Mouse (Mus musculus) MEL (cell line): ENCODE results near the gene Slc9a3r1. TPM values are rescaled to one million over a fixed set of nuclear protein-coding genes. Genes with fewer than 3 reads are reported as not detected.

Experiments
- DNase-seq: peaks from one replicate; pipeline ENCODE4 v3.0.0; 2011; ENCODE audit warnings: low read depth, low spot score
- H3K27ac ChIP-seq: 2 replicates; pipeline ENCODE4 v1.5.1; 2012; ENCODE audit warnings: low read depth, mild to moderate bottlenecking, control low read depth, low read length, moderate library complexity; ENCODE audit not compliant: control insufficient read depth
- H3K27me3 ChIP-seq, 2 experiments: fragments of 150-350 bp in 1 of 2; sonication (generic) in 1 of 2; 2 replicates each; pipeline ENCODE4 v1.6.1; 2012; ENCODE audit warnings: low read length in 2 of 2, mild to moderate bottlenecking in 2 of 2, improper control_type of control experiment in 1 of 2, moderate library complexity in 1 of 2; ENCODE audit not compliant: insufficient read depth in 2 of 2, control insufficient read depth in 1 of 2
- H3K36me3 ChIP-seq, 2 experiments: 2 replicates each; pipeline ENCODE4 v1.6.1; 2012 to 2014; ENCODE audit warnings: low read length in 2 of 2, improper control_type of control experiment in 1 of 2, inconsistent platforms in 1 of 2, mild to moderate bottlenecking in 1 of 2; ENCODE audit not compliant: insufficient read depth in 2 of 2, control insufficient read depth in 1 of 2
- H3K4me1 ChIP-seq, 2 experiments: fragments of 150-350 bp in 1 of 2; sonication (generic) in 1 of 2; 2 replicates each; pipeline ENCODE4 v1.6.1; 2012; ENCODE audit warnings: low read length in 2 of 2, improper control_type of control experiment in 1 of 2, mild to moderate bottlenecking in 1 of 2; ENCODE audit not compliant: insufficient read depth in 2 of 2, control insufficient read depth in 1 of 2
- H3K4me3 ChIP-seq, 2 experiments: fragments of 150-350 bp in 1 of 2; sonication (generic) in 1 of 2; 2 replicates each; pipeline ENCODE4 v1.5.1; 2012; ENCODE audit warnings: low read depth in 2 of 2, low read length in 2 of 2, mild to moderate bottlenecking in 2 of 2, moderate library complexity in 2 of 2, control low read depth in 1 of 2, improper control_type of control experiment in 1 of 2; ENCODE audit not compliant: control insufficient read depth in 1 of 2, insufficient read depth in 1 of 2
- H3K79me2 ChIP-seq: 2 replicates; pipeline ENCODE4 v1.6.1; 2012; ENCODE audit warnings: mild to moderate bottlenecking, low read length, moderate library complexity; ENCODE audit not compliant: control insufficient read depth, poor library complexity, insufficient read depth
- H3K9ac ChIP-seq: 2 replicates; pipeline ENCODE4 v1.6.1; 2012; ENCODE audit warnings: low read depth, mild to moderate bottlenecking, control low read depth, low read length, moderate library complexity; ENCODE audit not compliant: control insufficient read depth, poor library complexity, severe bottlenecking
- H3K9me3 ChIP-seq: fragments of 150-350 bp; sonication (generic); replicated peaks from 2 replicates; pipeline ENCODE4 v1.6.1; 2012; ENCODE audit warnings: mild to moderate bottlenecking, low read length, improper control_type of control experiment, moderate library complexity; ENCODE audit not compliant: insufficient read depth
- CTCF ChIP-seq, 3 experiments: IDR thresholded peaks in 2 of 3; conservative IDR thresholded peaks in 1 of 3; 2 replicates each; pipeline ENCODE4 v1.5.1; 2011 to 2012; ENCODE audit warnings: low read length in 3 of 3, low read depth in 2 of 3, mild to moderate bottlenecking in 2 of 3, improper control_type of control experiment in 1 of 3, inconsistent platforms in 1 of 3, mixed read lengths in 1 of 3, moderate library complexity in 1 of 3; ENCODE audit not compliant: control insufficient read depth in 1 of 3, insufficient read depth in 1 of 3, poor library complexity in 1 of 3, severe bottlenecking in 1 of 3
- E2F4 ChIP-seq: IDR thresholded peaks from 2 replicates; pipeline ENCODE4 v1.6.1; 2011; ENCODE audit warnings: low read depth, low read length, improper control_type of control experiment, borderline replicate concordance
- ELF1 ChIP-seq: IDR thresholded peaks from 2 replicates; pipeline ENCODE4 v1.6.1; 2014; ENCODE audit warnings: low read depth, mild to moderate bottlenecking, inconsistent platforms, low read length, improper control_type of control experiment, moderate library complexity
- EP300 ChIP-seq, 2 experiments: IDR thresholded peaks; 2 replicates each; pipeline ENCODE4 v1.6.1; 2011; ENCODE audit warnings: improper control_type of control experiment in 2 of 2, low read length in 2 of 2, low read depth in 1 of 2, mild to moderate bottlenecking in 1 of 2
- ETS1 ChIP-seq: IDR thresholded peaks from 2 replicates; pipeline ENCODE4 v1.6.1; 2012; ENCODE audit warnings: low read depth, mild to moderate bottlenecking, inconsistent platforms, low read length, improper control_type of control experiment, moderate library complexity
- GABPA ChIP-seq: IDR thresholded peaks from 2 replicates; pipeline ENCODE4 v1.6.1; 2012; ENCODE audit warnings: low read depth, mild to moderate bottlenecking, inconsistent platforms, low read length, improper control_type of control experiment, moderate library complexity
- GATA1 ChIP-seq: IDR thresholded peaks from 2 replicates; pipeline ENCODE4 v1.6.1; 2011; ENCODE audit warnings: low read depth, low read length, improper control_type of control experiment
- HCFC1 ChIP-seq: IDR thresholded peaks from 2 replicates; pipeline ENCODE4 v1.6.1; 2012; ENCODE audit warnings: low read depth, mild to moderate bottlenecking, inconsistent platforms, low read length, improper control_type of control experiment, moderate library complexity
- JUND ChIP-seq: IDR thresholded peaks from 2 replicates; pipeline ENCODE4 v1.6.1; 2011; ENCODE audit warnings: low read depth, mild to moderate bottlenecking, improper control_type of control experiment, low read length
- KAT2A ChIP-seq: conservative IDR thresholded peaks from 2 replicates; pipeline ENCODE4 v1.6.1; 2012; ENCODE audit warnings: low read depth, low read length, improper control_type of control experiment, inconsistent platforms
- MAX ChIP-seq: IDR thresholded peaks from 2 replicates; pipeline ENCODE4 v1.6.1; 2011; ENCODE audit warnings: low read length, improper control_type of control experiment
- MEF2A ChIP-seq: IDR thresholded peaks from 2 replicates; pipeline ENCODE4 v1.6.1; 2014; ENCODE audit warnings: low read depth, mild to moderate bottlenecking, inconsistent platforms, low read length, improper control_type of control experiment; ENCODE audit not compliant: poor library complexity, insufficient replicate concordance, severe bottlenecking; ENCODE audit errors: extremely low read depth
- MXI1 ChIP-seq: IDR thresholded peaks from 2 replicates; pipeline ENCODE4 v1.6.1; 2011; ENCODE audit warnings: mild to moderate bottlenecking, low read depth, low read length, improper control_type of control experiment
- MYB ChIP-seq: IDR thresholded peaks from 2 replicates; pipeline ENCODE4 v1.6.1; 2011; ENCODE audit warnings: mild to moderate bottlenecking, low read depth, low read length, improper control_type of control experiment
- NELFE ChIP-seq: IDR thresholded peaks from 2 replicates; pipeline ENCODE4 v1.6.1; 2011; ENCODE audit warnings: low read depth, low read length, improper control_type of control experiment
- NRF1 ChIP-seq: IDR thresholded peaks from 2 replicates; pipeline ENCODE4 v1.6.1; 2014; ENCODE audit warnings: low read depth, mild to moderate bottlenecking, inconsistent platforms, low read length, improper control_type of control experiment, moderate library complexity; ENCODE audit not compliant: poor library complexity, insufficient read depth, severe bottlenecking
- POLR2A ChIP-seq, 2 experiments: IDR thresholded peaks; 2 replicates each; pipeline ENCODE4 v1.6.1; 2011 to 2012; ENCODE audit warnings: low read length in 2 of 2, mild to moderate bottlenecking in 2 of 2, control low read depth in 1 of 2, improper control_type of control experiment in 1 of 2, low read depth in 1 of 2, moderate library complexity in 1 of 2; ENCODE audit not compliant: control insufficient read depth in 1 of 2, insufficient read depth in 1 of 2, poor library complexity in 1 of 2
- POLR2AphosphoS2 ChIP-seq: IDR thresholded peaks from 2 replicates; pipeline ENCODE4 v1.6.1; 2011; ENCODE audit warnings: low read length, improper control_type of control experiment
- POLR2AphosphoS5 ChIP-seq: IDR thresholded peaks from 2 replicates; pipeline ENCODE4 v1.6.1; 2012; ENCODE audit warnings: low read depth, borderline replicate concordance, mild to moderate bottlenecking, inconsistent platforms, low read length, moderate library complexity, mixed read lengths
- RCOR1 ChIP-seq: IDR thresholded peaks from 2 replicates; pipeline ENCODE4 v1.6.1; 2012; ENCODE audit warnings: low read depth, mild to moderate bottlenecking, inconsistent platforms, low read length, improper control_type of control experiment
- TAL1 ChIP-seq: IDR thresholded peaks from 2 replicates; pipeline ENCODE4 v1.6.1; 2012; ENCODE audit warnings: mild to moderate bottlenecking, inconsistent platforms, low read length, moderate library complexity, mixed read lengths
- TBP ChIP-seq: IDR thresholded peaks from 2 replicates; pipeline ENCODE4 v1.8.0; 2011; ENCODE audit warnings: low read depth, low read length, improper control_type of control experiment
- TCF12 ChIP-seq: IDR thresholded peaks from 2 replicates; pipeline ENCODE4 v1.6.1; 2014; ENCODE audit warnings: low read depth, mild to moderate bottlenecking, inconsistent platforms, low read length, improper control_type of control experiment, moderate library complexity
- UBTF ChIP-seq: IDR thresholded peaks from 2 replicates; pipeline ENCODE4 v1.6.1; 2012; ENCODE audit warnings: low read depth, mild to moderate bottlenecking, inconsistent platforms, low read length, improper control_type of control experiment, moderate library complexity, borderline replicate concordance; ENCODE audit not compliant: insufficient read depth
- USF2 ChIP-seq, 2 experiments: IDR thresholded peaks; 2 replicates each; pipeline ENCODE4 v1.6.1; 2011 to 2012; ENCODE audit warnings: improper control_type of control experiment in 2 of 2, low read length in 2 of 2, borderline replicate concordance in 1 of 2, inconsistent platforms in 1 of 2, low read depth in 1 of 2, mild to moderate bottlenecking in 1 of 2; ENCODE audit not compliant: insufficient read depth in 1 of 2
- ZC3H11A ChIP-seq: IDR thresholded peaks from 2 replicates; pipeline ENCODE4 v1.6.1; 2012; ENCODE audit warnings: low read depth, mild to moderate bottlenecking, inconsistent platforms, low read length, improper control_type of control experiment
- ZKSCAN1 ChIP-seq: IDR thresholded peaks from 2 replicates; pipeline ENCODE4 v1.6.1; 2012; ENCODE audit warnings: low read depth, mild to moderate bottlenecking, inconsistent platforms, low read length, improper control_type of control experiment, moderate library complexity
- ZMIZ1 ChIP-seq: IDR thresholded peaks from 2 replicates; pipeline ENCODE4 v1.6.1; 2012; ENCODE audit warnings: low read depth, mild to moderate bottlenecking, inconsistent platforms, low read length, improper control_type of control experiment, moderate library complexity
- ZNF384 ChIP-seq: IDR thresholded peaks from 2 replicates; pipeline ENCODE4 v1.6.1; 2012; ENCODE audit warnings: low read depth, mild to moderate bottlenecking, inconsistent platforms, low read length, improper control_type of control experiment
- polyA plus RNA-seq, 2 experiments: library from polyadenylated mRNA; stranded (reverse) in 1 of 2; unstranded in 1 of 2; fragments of >175 nt in 1 of 2; fragments of >200 nt in 1 of 2; gene quantifications; 2 replicates each; pipeline versions ENCODE4 v1.2.1 to v1.2.4; 2012; ENCODE audit warnings: low replicate concordance in 2 of 2, low read depth in 1 of 2; ENCODE audit not compliant: insufficient read length in 2 of 2, insufficient read depth in 1 of 2, missing spikeins in 1 of 2
- total RNA-seq: library from RNA; depleted of rRNA; stranded (reverse); fragments of 300-350 nt; gene quantifications from 2 replicates; pipeline ENCODE4 v1.2.3, GENCODE M21; 2012

Gene Slc9a3r1
- total and polyA plus RNA-seq, 3 experiments: 112 to 127 TPM; not detected in 1

DNA sequence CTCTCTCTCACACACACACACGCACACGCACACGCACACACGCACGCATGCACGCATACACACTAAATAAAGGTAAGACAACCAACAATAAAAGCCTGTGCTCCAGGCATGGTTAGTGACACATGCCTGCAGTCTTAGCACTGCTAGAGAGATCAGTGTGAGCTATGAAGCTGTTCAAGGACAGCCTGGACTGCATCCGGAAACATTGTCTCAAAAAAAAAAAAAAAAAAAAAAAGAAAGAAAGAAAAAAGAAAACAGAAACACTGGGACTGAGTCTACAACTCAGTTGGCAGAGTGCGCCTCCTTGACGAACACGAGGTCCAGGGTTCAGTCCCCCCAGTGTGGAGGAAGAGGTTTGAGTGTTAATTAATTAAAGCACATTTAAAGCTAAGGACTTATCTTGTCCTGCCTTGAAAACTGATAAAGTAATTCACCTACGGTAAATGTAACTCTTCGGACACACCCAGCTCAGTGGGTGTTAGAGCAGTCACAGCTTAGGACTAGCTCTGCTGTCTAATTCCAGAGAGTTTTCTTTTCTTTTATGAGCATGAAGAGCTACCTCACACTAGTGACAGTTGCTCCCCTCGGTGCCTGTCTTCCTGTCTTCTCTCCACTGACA, 33.5 kb upstream of the Slc9a3r1 start:
- H3K36me3 ChIP-seq: peaks cover 0 to 23% of the 10 kb centered on the region in 2 experiments; a peak in 2 of 4 replicates
- peak overlapping the region; percentile 18 for H3K27ac ChIP-seq
- DNase-seq: peak; percentile 49
- no peaks in the 10 kb centered on the region for H3K79me2 ChIP-seq
- TF ChIP-seq ZNF384 (peak; percentile 56; the same call in 1 of the 2 replicates), MXI1 (no peak), NELFE (no peak), TAL1 (no peak), TCF12 (peak; percentile 9; the same call in 1 of the 2 replicates), EP300 (IDR thresholded peaks at IDR 0.05; ENCODE audit: low read depth in 1 of 2, low read length in 2 of 2) (peak; percentile 40 to 66), RCOR1 (no peak), POLR2A (IDR thresholded peaks at IDR 0.05; ENCODE audit: control insufficient read depth in 1 of 2, insufficient read depth in 1 of 2, low read depth in 1 of 2, low read length in 2 of 2, poor library complexity in 1 of 2) (no peak), ZC3H11A (no peak), GATA1 (peak; percentile 76), POLR2AphosphoS2 (no peak), NRF1 (no peak), JUND (no peak), KAT2A (no peak), MEF2A (no peak), ELF1 (no peak), E2F4 (no peak), MAX (no peak), TBP (no peak)
- TF ChIP-seq, all 39 proteins: peak for 4
- H3K4me1 ChIP-seq: peaks cover 2 to 34% of the 10 kb centered on the region in 2 experiments
- H3K27me3 ChIP-seq: no peaks in the 10 kb centered on the region
- H3K9ac ChIP-seq: peak overlapping the region; percentile 9; the same call in 1 of the 2 replicates
- H3K4me3 ChIP-seq: 0 out of 4 replicates have a peak overlapping the region, but pooled peaks of 1 of the 2 experiments have one; percentile 3
- no peaks in the 10 kb centered on the region for H3K9me3 ChIP-seq

DNA sequence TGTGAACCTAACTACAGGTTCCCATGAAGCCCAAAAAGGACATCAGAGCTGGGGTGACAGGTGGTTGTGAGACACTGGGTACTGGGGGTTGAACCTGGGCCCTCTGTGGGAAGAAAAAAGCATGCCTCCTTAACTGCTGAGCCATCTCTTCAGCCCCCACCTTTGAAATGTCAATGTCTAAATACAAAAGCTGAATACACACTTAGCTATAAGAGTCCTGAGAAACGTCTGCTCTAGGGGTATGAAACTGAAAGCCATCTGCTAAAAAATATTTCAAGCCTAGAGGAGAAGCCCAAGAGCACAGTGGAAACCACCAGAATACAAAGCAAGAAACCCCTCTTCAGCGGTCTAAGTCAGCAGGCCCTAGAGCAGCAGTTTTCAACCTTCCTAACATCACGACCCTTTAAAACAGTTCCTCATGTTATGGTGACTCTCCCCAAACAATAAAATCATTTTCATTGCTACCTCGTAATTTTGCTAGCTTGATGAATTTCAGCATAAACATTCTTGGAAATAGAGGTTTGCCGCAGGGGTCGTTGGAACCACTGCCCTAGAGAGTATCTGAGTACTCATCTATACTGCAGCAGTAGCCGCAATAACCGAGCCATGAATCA, 31.3 kb upstream of the Slc9a3r1 start:
- no peaks in the 10 kb centered on the region for H3K79me2 ChIP-seq
- no peak overlapping the region for H3K4me3 ChIP-seq
- H3K9ac ChIP-seq: no peak overlapping the region
- H3K27ac ChIP-seq: no peak overlapping the region
- H3K36me3 ChIP-seq: peaks cover 0 to 23% of the 10 kb centered on the region in 2 experiments; a peak in 2 of 4 replicates
- H3K9me3 ChIP-seq: no peaks in the 10 kb centered on the region
- peaks cover 2 to 34% of the 10 kb centered on the region in 2 experiments for H3K4me1 ChIP-seq
- DNase-seq: no peak
- H3K27me3 ChIP-seq: no peaks in the 10 kb centered on the region; a peak in 1 of 4 replicates
- TF ChIP-seq MEF2A (no peak), USF2 (IDR thresholded peaks at IDR 0.05; ENCODE audit: borderline replicate concordance in 1 of 2, insufficient read depth in 1 of 2, low read depth in 1 of 2, low read length in 2 of 2) (no peak), MYB (no peak), HCFC1 (no peak), UBTF (no peak), POLR2AphosphoS5 (no peak), RCOR1 (no peak), CTCF (IDR thresholded peaks at IDR 0.05 in 2 of 3, conservative IDR thresholded peaks at IDR 0.05 in 1 of 3; ENCODE audit: control insufficient read depth in 1 of 3, insufficient read depth in 1 of 3, low read depth in 2 of 3, low read length in 3 of 3, poor library complexity in 1 of 3, severe bottlenecking in 1 of 3) (no peak), ETS1 (no peak), GABPA (no peak), JUND (no peak), EP300 (IDR thresholded peaks at IDR 0.05; ENCODE audit: low read depth in 1 of 2, low read length in 2 of 2) (no peak), ZKSCAN1 (no peak), NELFE (no peak), ZMIZ1 (no peak)
